Mouse (Mus musculus): ENCODE data around the gene Fam117b.

Gene Fam117b

DNA sequence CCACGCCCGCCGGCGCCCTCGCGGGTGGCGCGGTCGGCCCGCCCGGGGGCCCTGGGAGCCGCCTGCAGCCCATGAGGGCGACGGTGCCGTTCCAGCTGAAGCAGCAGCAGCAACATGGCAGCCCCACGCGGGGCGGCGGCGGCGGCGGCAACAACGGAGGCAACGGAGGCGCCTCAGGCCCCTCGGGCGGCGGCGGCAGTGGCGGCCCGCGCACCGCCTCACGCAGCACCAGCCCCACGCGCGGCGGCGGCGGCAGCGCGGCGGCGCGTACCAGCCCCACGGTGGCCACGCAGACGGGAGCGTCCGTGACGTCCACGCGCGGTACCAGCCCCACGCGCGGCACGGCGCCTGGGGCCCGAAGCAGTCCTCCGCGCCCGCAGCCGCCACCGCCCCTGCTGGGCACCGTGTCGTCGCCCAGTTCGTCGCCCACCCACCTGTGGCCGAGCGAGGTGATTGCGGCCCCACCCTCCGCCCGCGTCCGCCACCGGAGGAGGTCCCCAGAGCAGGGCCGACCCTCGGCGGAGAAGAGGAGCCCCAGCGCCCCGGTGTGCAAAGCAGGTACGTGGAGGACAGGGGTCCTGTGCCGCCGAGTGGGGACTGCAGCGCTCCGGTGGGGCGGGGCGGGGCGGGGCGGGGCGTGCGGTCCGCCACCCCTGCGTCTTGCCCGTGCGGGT lies 526 bp downstream of the Fam117b start:
- no peak for DNase-seq (ENCODE audit: low spot score)

DNA sequence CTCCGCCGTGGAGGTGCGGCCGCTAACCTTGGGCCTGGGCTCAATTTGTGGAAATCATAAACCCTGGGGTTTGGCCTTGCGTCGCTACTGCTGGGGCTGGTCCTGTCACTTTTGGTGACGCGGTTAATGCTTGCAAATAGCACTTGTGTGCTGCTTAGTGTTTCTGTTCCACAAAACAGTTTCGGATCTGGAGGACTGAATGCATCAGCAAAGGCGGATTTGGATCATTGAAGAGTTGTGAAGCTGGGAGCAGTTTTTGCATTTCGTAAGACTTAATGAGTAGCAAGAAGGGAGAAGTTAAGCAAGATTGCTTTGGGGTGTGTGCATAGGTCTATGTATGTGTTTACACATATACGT lies 1.0 kb downstream of the Fam117b start:
- DNase-seq (ENCODE audit: low spot score) = peak; percentile 20

DNA sequence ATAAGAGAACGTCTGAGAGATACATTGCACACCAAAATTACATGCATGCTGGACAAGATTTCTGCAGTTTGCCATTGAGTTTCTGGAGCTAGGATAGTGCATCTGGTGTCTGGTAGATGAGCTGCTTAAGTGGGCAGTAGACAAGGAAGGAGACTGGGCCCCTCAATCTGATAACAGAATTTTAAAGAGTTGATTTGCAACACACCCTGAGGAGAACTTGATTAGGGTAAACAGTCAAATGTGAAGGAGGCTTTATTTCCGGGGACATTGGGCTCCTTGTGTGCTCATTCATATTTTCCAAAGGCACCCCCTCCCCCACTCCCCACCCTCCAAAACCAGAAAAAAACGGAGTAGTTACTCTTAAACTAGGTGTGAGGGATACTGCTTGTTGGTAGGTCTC lies 2.0 kb downstream of the Fam117b start:
- DNase-seq (ENCODE audit: low spot score) = no peak

DNA sequence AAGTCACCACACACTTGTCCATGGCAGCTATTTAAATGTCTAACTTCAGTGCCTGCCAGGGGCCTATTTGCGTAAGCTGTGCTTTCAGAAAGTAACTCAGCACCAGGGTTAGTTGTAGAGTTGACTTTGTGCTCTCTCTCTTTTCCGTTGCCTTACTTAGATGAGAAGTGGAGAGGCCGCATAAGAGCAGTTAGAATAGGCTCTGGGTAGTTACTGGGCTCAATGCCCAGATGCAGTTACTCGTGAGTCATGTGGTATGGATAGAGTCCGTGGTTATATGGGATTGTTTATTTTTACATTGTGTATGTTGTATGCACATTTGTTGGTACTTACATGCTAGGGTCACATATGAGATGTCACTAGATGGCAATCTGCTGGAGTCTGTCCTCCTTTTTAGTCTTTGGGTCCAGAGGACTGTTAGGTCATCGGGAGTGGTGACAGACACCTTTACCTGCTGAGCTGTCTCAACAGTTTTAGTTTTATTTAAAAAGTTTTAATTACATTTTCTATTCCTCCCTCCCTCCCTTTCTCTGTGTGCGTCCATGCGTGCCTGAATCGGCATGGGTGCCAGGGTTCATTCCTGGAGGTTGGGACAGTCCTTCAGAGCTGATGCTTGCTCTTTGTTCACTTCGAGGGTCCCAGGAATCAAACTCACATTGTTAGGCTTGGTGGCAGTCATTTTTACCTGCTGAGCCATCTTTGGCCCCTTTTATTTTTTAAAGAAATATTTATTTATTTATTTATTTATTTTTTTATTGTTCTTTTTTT lies 3.2 kb downstream of the Fam117b start:
- DNase-seq (ENCODE audit: low spot score) = no peak

DNA sequence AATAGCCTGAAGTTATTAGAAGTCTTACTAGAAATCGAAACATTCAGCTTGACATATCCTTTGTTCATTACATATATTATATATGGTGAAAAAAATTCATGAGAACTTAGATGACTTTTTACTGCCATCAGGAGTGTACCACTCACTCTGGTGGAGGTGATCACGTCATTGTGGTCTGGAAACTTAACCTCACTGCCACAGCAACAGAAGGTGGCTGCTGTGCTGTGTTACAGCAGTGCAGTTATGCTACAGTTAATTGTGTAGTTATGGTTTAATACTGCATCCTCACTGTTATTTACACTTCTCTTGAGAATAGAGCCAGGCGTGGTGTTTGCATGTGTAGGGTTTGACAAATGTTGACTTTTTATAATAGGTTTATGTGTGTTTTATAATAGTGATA lies 4.6 kb downstream of the Fam117b start:
- no peak for DNase-seq (ENCODE audit: low spot score)

DNA sequence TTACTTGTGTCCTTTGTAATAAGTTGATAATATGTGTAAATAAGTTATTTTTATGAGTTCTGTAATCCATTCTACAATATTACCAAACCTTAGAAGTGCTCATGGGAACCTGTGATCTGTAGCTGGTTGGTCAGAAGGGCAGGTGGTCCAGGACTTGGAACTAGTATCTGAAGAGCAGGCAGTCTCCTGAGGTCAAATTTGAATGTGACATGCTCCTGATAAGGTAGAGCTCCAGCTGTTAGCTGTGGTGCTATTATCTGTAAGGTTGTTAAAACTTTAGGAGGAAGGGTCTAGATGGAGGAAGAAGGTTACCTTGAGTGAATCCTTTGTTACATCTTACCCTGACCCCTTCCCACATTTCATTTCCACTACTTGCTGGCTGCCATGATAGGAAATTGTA lies 5.3 kb downstream of the Fam117b start:
- DNase-seq (ENCODE audit: low spot score) = no peak

DNA sequence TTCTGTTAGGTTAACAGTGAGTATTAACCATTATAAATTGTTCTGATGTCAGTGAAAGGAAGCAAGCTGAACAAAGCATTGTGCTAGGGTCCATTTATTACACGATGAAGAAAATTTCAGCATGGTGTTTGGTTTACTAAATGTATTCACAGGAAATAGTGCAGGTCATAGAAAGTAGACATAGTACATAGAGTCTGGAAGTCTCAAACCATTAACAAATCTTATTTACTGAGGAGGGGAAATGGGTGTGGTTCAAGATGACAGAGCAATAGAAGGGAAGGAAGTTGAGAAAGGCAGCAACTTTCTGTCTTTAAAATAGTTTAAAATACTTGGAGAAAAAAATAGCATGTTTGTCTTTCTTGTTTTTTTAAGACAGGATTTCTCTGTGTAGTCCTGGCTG lies 10.4 kb downstream of the Fam117b start:
- DNase-seq (ENCODE audit: low spot score) = no peak

DNA sequence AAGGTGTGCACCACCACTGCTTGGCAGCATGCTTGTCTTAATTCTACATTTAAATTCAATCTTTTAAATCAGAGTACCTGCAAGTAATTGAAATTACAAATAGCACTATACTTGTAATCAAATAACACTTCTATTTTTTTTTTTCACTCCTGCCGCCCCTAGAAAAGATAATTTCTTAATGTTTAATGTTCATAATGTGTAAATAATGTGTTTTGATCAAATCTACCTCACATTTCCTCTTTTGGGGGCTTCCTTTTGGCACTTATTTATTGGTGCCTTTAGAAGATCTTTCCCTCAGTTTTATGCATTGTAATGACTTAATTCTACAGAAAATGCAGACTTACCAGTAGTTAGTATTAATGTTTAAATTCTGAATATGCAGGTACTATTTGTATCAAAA lies 10.9 kb downstream of the Fam117b start:
- no peak for DNase-seq (ENCODE audit: low spot score)

DNA sequence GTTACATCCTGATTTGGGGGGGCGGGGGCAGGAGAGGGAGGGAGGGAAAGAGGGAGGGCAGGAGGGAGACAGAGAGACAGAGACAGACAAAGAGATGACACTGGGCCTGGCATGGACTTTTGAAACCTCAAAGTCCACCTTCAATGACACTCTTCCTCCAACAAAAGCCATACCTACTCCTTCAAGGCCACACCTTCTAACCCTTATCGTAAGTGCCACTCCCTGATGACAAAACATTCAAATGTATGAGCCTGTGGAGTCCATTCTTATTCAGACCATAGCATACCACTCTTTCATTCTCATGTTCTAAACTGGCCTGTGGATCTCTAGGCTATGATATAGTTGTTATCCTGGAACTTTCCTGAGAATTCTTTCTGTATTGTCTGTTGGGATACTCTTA lies 11.6 kb downstream of the Fam117b start:
- no peak for DNase-seq (ENCODE audit: low spot score)

DNA sequence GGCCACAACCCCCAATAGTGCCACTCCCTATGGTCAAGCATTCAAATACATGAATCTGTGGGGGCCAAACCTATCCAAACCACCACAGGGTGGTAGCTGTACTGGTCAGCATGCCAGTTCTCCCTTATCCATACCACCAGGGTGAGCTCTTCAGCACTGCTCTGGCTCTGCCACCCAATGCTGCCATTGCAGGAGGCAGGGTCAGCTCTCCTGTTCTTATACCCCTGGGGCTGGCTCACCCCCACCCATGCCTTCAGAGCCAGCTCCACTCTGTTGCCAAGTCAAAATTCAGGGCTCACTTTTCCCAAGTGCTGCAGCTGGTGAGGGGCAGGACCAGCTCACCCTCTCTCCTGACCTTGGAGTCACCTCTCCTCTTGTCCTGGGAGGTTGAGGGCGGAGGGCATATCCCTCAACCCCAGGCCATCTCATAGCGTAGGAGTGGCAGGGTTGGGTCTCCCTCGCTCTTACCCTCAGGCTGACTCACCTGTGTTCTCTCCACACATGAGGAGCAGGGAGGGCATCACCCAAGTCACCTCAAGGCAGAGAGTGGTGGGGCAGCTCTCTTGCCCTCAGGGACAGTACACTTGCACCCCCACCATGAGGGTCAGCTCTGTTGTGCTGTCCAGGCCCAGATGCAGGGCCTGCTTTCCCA lies 13.3 kb downstream of the Fam117b start:
- no peak for DNase-seq (ENCODE audit: low spot score)

DNA sequence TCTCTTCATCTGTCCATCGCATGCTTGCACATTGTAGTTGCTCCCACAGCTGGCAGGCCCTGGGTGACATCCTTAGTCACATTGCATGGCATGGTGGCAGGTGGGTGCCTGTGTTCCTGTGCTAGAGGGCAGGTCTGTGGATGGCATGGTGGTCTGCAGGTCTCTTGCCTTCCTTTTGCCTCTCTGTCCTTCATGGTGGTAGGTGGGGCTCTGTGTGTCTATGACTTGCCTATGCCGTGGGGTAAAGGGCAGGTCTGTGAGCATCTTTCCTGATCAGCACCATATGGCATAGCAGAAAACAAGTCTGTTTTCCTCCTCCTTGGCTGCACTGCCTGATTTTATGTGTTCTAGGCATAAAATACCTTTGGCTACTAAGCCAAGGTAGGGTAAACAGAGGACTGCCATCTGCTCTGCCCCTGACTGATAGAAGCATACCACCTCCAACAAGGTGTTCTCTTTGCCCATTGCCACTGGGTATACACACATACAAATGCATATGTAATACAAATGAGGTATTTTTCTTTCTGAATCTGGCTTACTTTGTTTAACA lies 14.4 kb downstream of the Fam117b start:
- DNase-seq (ENCODE audit: low spot score) = no peak

DNA sequence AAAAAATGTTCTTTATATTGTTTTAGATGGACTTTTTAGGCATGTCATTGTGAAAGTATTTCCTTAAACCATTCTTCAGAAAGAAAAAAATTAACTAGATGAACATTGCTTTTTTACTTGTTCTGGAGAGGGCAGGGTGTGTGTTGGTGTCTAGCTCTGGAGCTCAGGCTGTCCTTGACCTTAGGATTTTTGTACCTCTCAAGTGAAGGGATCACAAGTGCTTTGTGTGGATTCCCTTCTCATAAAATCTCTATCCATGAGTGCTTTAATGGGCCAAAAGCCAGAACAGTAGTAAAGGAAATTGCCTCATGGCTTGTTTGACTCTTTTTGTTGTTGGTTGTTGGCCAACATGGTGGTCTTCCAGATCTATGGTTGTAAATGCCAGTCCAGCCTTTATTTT lies 18.1 kb downstream of the Fam117b start:
- DNase-seq (ENCODE audit: low spot score) = no peak

DNA sequence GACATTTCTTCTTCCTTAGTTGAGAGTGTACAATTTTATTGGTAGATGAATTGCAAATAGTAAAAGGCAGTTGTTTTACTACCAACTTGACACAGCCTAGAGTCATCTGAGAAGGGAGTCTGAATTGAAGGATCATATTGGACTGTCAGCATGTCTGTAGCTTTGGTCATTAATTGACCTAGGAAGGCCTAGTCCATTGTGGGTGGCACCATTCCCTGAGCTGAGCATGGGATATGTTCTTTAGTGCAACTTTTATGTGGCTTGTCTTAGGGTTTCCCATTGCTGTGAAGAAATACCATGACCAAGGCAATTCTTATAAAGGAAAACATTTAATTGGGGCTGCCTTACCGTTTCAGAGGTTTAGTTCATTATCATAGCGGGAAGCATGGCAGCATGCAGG lies 20.2 kb downstream of the Fam117b start:
- no peak for DNase-seq (ENCODE audit: low spot score)

DNA sequence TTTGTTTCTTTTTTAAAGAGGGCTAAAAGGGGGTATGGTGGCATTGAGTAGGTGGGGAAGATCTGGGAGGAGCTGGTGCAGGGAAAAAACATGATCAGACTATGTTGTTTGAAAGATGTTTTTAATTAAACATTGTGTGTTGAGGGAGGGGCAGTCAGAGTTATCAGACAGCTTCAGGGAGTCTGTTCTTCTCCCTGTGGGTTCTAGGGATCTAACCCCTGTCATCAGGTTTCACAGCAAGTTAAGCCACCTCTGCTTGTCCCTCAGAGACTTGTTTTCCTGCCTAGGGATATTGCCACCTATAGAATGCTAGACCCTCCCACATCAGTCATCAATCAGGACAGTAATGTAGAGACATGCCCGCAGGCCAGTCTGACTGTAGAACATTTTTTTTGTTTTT lies 28.3 kb downstream of the Fam117b start:
- no peak for DNase-seq (ENCODE audit: low spot score)

DNA sequence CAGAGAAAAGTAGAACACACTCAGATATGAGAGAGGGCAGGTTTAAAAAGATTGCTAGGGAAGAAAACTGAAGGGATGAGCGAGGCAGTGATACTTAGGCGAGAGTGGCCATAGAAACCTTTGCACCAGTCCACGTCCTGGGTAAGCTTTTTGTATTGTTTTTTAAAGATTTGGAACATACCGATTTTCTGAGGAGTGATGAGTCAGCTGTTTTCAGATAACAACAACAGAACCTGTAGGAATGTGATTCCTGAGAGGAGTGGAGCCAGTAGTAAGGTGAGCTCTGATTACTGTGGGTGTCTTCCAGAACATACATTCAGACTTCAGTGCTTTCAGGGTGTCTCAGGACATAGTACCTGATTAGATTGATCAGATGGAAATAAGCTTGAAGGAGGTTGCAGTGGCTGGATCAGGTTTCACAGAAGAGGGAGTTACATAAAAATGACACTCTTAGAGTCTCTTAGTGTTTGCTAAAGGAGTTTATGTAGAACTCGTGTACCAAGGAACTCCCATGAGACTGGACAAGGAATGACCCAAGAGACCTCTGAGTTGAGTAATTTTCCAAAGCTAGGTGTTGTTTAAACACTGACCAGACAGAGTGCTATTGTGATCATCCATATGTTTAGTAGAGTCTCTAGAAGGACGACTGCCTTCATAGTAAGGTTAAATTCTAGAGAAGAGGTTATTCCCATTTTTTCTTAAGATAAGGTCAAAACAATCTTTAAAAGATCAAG lies 29.4 kb downstream of the Fam117b start:
- no peak for DNase-seq (ENCODE audit: low spot score)

DNA sequence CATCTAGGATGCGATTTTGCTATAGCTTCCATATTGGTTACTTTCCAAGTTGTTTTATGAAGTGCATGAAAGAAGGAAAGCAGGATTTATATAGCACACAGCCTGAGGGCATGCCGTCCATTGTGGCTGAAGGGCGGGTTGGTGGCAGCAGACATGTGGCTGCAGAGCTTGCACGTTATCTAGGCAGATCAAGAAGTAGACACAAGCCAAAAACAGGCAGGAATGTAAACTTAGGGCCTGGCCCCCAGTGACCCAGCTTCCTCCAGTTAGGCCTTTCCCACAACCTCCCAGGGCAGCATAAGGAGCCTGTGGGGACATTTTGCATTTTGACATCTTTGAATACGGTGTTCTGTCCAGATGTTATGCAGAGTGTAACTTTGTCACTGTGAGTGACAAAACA lies 31.0 kb downstream of the Fam117b start:
- DNase-seq (ENCODE audit: low spot score) = peak; percentile 47

DNA sequence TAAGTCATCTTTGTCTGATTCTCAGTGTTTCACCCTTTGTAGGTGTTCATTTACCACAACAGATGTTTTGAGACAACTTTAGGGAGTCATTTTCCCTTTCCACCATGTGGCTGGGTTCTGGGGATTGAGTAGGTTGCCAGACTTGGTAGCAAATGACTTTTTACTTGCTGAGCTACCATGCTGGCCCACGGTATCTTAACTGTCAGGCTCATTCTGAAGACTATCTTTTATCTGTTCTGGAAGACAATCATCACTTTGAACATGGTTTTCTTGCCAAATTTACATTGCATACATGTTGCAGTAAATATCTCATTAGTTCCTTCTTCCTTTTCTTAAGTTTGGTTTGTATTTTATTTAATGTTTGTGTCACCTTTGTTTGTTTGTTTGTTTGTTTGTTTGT lies 33.2 kb downstream of the Fam117b start:
- no peak for DNase-seq (ENCODE audit: low spot score)

DNA sequence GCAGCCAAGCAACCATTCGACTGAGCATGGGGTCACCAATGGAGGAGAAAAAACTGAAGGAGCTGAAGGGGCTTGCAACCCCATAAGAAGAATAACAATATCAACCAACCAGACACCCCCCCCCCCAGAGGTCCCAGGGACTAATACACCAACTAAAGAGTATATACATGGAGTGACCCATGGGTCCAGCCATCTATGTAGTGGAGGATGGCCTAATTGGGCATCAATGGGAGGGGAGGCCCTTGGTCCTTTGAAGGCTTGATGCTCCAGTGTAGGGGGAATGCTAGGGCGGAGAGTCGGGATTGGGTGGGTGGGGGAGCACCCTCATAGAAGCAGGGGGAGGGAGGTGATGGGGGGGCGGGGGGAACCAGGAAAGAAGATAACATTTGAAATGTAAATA lies 34.7 kb downstream of the Fam117b start:
- DNase-seq (ENCODE audit: low spot score) = no peak

DNA sequence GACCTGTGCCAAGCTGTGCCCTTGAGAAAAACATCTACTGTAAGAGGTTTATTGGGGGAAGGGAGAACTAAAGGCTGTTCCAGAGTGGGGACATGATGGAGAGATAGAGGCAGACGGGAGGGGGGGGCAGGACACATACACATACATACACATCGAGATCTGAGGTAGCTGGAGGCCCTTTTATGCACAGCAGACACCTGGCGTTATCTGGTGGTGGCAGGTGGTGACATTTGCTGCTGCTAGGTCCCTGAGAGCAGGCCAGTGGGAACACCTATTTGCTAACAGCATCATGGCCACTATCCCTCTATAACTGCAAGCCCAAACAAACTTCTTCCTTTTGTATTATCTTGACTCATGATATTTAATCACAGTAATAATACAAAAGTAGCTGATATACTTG lies 44.4 kb downstream of the Fam117b start:
- no peak for DNase-seq (ENCODE audit: low spot score)

DNA sequence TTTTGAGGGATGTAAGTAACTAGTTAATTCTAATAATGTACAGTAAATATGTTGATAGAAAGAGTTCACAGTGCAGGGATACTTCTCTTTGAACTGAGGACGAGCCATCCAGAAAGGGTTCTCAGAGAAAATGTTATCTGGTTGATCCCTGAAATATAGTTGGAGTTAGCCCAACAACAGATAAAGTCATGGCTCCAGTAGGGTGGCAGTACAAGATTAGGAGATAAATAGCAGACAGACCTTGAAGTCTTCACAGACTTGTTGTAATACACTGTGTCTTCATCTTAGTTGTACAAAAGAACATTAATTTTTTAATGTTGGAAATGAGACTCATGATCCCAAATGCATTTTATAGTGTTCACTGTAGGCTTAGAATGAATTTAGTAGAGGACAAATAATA lies 47.1 kb downstream of the Fam117b start:
- DNase-seq (ENCODE audit: low spot score) = no peak

DNA sequence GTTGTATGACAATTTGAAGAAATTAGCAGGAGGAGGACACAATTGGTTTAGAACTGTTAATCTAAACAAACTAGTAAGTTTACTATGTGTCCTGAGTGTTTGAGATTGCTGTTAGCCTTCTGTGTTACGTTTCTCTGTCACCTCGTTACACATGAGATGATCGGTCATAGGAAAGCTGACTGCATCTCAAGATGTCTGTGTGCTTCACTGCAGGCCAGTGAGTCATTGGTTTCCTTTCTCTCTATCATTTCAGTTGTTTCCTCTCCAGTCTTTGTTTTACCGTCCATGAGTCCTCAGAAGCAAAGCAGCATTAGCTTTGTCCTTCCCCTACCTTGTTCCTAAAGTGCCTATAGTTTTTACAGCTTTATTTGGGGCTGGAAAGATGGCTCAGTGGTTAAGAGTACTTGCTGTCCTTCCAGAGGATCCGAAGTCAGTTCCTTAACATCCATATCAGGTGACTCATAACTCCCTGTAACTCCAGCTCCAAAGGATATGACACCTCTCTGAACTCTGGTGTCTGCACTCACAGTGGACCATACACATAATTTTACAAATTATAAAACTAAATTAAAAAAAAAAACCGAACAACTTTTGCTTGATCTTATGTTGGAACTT lies 53.5 kb downstream of the Fam117b start:
- DNase-seq (ENCODE audit: low spot score) = no peak

DNA sequence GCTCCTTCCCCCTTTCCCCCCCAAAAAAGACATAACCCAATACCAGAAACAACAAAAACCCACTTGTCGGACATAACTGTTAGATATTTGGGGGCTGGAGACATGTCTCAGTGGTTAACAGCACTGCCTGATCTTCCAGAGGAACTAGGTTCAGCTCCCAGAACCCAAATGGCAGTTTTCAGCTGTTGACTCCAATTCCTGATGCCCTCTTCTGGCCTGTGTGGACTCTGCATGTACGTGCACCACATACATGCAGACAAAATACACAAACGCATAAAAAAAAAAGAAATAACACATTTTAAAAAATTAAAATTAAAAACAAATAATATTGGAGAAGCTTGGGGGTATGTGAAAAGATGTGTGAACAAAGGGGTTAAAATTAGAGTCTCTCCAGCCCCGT lies 54.5 kb downstream of the Fam117b start:
- DNase-seq (ENCODE audit: low spot score) = peak; percentile 26
